Mouse (Mus musculus) gastrocnemius, postnatal 10 days (tissue): ENCODE results near the gene Irak1bp1. TPM values are rescaled to one million over a fixed set of nuclear protein-coding genes. Genes with fewer than 3 reads are reported as not detected.

Experiments used
- DNase-seq: peaks from one replicate; pipeline ENCODE4 v3.0.0; 2021; ENCODE audit warnings: mixed read lengths
- long read RNA-seq, 2 experiments: library from polyadenylated mRNA; stranded (forward); transcript quantifications; one replicate each; pipeline ENCODE4 v2.0.0; 2021
- total RNA-seq, 2 experiments: library from RNA; stranded (reverse); gene quantifications; 2 replicates each; pipeline ENCODE4 v1.2.3; 2021

The Irak1bp1 gene
- total RNA-seq = 1 to 10 TPM; 1.2 to 2.4 TPM
- long read RNA-seq, experiment 1, partial matches to known transcripts = 0 of 4 reads
- long read RNA-seq, experiment 1, other reads (novel, unspliced or antisense) = 0 of 4 reads
- long read RNA-seq, experiment 2, partial matches to known transcripts = 0 of 1 reads
- long read RNA-seq, experiment 2, other reads (novel, unspliced or antisense) = 0 of 1 reads

DNA sequence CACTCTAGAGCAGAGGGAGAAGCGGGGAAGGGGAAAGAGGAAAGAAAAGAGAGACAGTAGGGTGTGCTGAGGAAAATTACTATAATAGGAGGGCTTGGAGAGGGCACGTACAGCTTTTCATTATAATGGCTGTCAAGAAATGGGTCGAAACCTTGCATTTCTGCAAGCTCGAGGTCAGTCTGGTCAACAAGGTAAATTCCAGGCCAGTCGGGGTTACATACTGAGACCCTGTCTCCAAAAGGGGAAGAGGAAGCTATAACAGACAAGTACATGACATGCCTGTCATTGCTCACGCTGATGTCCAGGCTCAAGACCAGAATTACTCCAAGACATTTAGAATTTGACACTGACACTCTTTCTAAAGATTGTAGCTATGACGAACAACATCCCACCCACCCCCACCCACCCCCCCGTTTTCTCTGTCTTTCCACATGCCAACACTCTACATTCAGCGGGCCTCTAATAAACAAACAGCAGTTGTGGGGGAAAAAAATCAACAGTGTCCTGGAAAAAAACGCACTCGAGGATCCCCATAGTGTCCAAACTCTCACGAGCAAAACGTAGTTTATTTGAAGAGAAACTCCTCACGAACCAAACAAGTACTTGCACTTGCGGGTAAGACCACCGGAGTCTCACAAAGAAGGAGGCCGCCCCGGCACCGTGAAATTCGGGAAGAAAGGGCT is at the start of gene Irak1bp1:
Gene Irak1bp1, plus strand, starts transcription at position 534 of the 683 bp plus-strand sequence.
- DNase-seq = no peak

DNA sequence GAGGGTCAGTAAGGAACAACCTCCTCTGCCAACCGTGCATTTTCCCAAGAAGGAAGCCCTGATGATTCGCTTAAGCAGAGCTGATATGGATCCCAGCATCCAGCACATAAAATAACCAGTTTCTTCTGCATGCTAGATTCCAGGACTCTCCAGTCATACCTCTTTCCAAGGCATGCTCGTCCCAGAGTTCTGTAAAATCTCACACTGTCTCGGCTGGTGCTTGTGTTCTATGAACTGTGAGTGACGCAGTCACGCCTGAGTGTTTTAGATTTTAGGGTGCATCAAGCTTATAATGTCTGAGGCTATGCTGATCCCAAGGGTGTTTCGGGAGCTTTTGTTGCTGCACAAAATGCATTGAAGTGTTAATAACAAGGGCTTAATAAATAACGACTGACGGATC is 41.0 kb upstream of the Irak1bp1 start:
- DNase-seq = no peak

GRCm38 (mm10) chr9:82800360-82800759 is 29.0 kb upstream of the Irak1bp1 start:
- DNase-seq = no peak

GRCm38 (mm10) chr9:82807129-82807528 is 22.2 kb upstream of the Irak1bp1 start:
- DNase-seq = no peak

DNA sequence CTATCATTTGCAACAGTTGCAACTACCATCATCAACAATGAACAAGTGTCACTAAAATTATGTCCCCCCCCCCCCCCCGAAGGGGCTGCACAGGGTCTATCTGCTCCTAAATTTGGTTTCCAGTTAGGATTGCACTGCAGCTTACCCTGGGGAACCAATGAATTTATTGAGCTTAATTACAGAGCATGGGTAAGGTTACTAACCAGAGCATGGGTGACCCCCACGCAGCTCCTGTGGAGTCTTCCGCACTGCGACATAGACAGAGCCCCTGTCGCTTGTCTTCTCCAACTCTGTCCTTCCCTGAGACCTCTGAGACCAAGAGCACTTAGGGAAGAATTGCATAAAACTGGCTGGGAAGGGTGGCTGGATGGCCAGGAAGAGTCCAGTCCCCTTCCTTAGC is 21.7 kb upstream of the Irak1bp1 start:
- no peak for DNase-seq

DNA sequence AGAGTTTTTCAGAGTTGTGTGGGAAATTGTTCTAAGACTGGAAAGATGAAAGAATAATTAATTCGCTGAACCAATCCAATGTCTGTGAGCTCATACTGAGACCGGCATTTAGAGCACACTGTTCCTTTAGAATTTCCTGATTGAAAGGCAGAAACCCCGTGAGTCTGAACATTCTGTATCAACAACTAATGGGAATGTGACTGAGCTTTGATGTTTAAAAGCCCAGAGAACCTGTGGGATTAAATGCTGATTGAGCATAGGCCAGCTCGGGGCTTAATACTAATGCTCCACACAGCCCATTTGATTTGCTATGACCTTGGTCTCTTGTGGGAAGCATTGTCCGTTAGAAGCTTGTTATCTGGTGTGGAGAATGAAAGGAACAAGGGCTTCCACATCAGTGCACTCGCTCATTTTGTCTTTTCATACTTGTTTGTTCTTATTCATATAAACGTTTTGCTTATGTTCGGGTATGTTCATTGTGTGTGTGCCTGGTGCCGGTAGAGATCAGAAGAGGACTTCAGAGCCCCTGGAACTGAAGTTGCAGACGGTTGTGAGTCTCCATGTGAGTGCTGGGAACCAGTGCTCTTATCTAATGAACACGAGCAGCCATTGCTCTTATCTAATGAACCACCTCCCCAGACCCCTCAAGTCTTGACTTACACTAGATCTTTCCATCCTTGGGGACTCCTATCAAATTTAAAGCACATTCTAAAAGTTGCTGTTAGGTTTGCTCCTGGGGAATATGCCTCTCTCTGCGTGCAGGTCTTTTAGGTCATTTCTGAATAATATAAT is 17.0 kb upstream of the Irak1bp1 start:
- DNase-seq = no peak

DNA sequence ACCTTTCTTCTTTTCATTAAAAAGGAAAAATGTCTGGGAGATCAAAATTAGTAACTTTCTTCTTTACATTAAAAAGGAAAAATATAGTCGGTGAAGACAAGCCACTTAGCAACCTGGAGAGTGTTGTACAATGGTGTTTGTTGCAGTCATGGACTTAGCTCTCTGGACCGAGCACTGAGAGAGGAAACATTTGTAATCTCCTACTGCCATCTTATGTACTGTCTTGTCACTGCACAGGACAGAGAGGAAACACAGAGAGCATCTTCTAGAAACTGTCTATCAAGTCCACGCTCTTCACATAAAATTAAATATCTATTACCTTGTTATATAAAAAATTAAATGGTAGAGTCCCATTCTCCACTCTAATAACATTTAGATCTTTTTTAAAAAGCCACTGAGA is 14.8 kb upstream of the Irak1bp1 start:
- DNase-seq = no peak

- no peak for DNase-seq
Measured at GRCm38 (mm10) chr9:82815257-82815785, 14.0 kb upstream of the Irak1bp1 start.

- no peak for DNase-seq
Measured at GRCm38 (mm10) chr9:82826426-82826825, 2.9 kb upstream of the Irak1bp1 start.

DNA sequence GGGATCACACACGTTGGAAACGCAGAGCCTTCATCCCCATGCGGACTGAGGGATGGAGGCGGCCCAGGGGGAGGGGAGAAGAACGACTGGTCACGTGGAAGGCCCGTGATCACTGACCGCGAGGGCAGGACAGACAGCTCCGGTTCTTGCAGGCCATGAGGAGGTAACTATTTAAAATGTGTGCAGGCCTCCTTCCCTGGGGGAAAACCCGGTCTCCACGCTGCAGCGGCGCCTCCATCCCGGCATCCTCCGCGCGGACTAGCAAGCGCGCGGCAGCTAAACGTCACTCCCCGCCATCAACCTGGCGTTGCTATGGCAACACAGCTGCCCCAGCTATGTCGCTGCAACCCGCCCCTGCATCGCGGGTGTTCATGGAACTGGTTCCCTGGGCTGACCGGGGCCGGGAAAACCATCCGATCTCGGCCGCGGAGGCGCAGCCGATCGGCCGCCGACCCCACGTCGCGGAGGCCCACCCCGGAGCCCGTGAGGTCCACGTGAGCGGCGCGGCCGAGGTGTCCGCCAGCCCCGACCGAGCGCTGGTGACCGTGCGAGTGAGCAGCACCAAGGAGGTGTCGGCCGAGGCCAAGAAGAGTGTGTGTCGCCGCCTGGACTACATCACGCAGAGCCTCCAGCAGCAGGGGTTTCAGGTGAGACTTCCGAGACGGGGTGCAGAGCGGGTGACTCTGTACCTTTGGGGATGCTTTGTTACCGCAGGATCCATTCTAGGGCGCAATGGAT is 522 bp downstream of the Irak1bp1 start:
- peak; percentile 81 for DNase-seq

DNA sequence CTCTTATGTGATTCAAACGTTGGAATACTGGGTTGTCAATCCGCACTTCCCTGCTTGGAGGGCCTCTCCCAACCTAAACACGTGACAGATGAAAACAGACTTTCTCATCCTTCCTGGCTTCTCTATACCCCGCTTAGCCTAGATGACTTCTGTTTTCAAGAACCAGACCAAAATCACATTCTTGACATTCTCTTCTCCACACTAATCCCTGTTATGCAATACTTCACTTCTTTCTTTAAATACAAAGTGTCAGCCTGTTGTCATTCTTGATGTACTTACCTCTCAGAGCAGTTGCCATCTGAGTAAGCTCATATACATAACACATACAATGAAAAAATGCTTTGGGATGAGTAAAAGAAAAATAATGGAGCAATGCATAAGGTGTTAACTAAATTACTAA is 2.6 kb downstream of the Irak1bp1 start:
- no peak for DNase-seq

GRCm38 (mm10) chr9:82835921-82836320 is 6.6 kb downstream of the Irak1bp1 start:
- no peak for DNase-seq

DNA sequence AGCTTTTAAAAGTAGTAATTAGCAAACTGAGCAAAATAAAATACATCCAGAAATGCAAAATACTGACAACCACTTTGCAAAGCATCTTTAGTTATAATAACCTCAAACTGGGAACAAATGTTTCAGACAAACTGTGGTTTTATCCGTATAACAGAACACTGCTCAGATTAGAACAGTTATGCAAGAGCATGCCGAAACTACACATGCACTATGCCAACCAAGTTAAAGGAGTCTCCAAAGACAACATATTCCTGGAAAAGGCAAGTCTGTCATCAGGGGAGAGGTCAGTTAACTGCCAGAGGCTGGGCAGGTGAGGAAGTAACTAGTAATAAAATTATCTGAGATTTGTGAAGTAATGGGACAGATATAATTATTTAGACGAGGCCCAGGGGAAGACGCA is 13.3 kb downstream of the Irak1bp1 start:
- DNase-seq = no peak

DNA sequence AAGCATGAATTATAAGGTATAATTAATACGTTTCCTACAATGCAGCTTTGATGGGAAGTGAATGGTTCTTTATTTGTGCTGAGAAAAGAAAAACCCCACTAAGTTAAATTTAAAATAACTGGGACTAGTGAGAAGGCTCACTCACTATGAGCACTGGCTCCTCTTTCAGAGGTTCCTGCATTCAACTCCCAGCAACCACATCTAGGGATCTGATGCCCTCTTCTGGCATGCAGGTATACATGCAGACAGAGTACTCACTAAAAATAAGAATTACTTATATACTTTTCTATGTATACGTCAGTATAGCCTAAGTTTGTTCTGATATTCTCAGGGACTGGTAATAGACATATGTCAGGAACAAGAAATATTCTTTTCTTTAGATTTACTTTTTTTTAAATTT is 24.7 kb downstream of the Irak1bp1 start:
- DNase-seq = no peak

DNA sequence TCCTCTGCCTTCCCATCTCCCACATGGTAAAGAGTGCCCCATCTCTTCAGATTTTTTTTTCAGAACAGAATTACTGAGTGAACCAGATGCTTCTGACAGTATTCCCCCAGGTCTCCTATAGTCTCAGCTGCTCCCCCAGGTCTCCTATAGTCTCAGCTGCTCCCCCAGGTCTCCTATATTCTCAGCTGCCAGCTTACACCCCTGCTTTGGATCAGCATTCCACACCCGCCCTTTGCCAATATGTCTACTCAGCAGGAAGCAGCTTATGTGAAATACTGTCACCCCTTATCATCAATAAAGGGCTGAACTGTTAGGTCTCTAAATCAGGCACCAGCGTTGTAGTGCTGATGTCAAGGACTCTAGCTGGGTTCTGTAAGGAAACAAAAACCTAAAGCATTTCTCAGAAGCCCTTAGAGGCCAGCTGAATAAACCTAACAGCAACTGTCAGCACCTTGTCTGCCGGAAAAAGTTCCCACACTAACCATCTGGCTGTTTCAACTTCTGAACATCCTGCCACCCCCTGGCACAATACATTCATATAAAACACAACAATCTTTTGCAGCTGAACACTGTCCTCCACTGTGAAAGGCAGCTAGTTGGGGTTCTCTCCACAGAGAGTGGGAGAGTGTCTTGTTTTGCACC is 25.8 kb downstream of the Irak1bp1 start:
- DNase-seq = no peak

GRCm38 (mm10) chr9:82856241-82856640 is 26.9 kb downstream of the Irak1bp1 start:
- no peak for DNase-seq

GRCm38 (mm10) chr9:82860805-82861204 is 31.5 kb downstream of the Irak1bp1 start:
- DNase-seq = no peak

- no peak for DNase-seq
Measured at GRCm38 (mm10) chr9:82861316-82861715, 32.0 kb downstream of the Irak1bp1 start.

DNA sequence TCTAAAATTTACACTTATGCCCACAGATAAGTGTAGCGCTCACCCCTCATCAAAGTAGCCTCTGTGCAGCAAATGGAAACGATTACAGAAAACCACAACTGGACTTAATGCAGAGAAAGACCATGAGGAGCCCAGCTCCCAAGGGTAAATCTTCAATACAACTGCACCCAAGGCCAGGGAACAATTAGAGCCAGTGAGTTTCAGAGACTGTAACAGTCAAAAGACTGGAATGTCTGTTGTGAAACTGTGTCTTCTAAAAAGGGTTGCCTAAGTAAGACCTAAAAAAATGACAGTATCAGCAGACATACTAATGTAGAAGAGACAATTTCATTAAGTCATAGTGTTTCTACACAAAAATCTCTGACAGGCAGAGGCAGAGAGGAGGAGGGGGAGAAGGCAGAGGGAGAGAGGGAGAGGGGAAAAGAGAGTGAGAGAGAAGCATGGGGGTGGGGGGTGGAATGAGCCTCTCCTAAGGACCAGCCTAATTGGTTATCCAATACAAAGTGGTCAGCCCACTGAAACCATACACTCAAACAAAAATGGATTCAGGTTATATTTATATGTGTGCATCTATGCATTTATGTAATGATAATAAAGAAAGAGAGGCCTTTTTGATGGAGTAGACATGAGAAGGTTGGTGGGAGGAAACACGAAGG is 32.6 kb downstream of the Irak1bp1 start:
- no peak for DNase-seq

DNA sequence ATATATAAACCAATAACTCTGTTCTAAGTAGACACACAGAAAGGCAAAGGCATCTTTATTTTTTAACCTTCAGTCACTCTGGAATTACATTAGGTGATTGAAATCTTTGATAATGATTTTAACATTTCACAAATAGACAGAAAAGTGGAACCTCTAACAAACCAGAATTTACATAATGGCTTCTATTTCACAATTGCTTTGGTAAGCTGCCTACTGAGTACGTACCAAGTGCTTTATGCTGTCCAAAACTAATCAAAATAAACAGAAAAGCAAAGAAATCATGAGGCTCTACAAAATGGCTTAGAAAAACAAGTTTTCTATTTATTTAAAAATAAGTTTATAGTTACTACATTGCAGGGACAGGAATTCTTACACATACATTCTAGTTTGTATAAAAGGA is 36.8 kb downstream of the Irak1bp1 start:
- no peak for DNase-seq

DNA sequence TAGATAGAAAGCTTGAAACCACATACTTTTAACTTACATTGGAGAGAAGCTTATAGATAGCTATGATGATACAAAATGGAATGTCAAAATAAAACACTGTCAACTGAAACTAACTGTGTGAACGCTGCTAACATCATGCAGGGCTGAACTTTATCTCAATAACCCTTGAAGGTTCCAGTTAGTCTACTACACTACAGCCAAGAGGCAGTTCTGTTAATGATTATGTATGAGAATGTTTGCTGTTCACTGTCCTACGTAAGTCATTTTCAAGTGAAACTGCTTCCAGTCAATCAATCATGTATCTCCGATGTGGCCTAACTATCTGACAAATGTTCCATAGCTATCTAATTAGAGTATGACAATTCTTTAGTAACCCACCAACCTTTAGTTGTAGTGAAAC is 38.4 kb downstream of the Irak1bp1 start:
- DNase-seq = no peak
